Mouse (Mus musculus): ENCODE measurements around the gene Clec4f.
A peak's percentile ranks its signal among the peaks of the same experiment; 100 is the strongest.
"Not testable (repeated sequence)": the region's sequence is repeated elsewhere in the genome, so short reads cannot be mapped to it uniquely, and the experiment has no call there.

Clec4f gene

GRCm38 (mm10) chr6:83656087-83656486 is at the start of gene Clec4f:
TSS of gene Clec4f (minus strand) at chr6:83656187.
- no peak for DNase-seq (ENCODE audit: low spot score in 2 of 2)

GRCm38 (mm10) chr6:83704701-83705100 is 48.7 kb upstream of the Clec4f start:
- no peak for DNase-seq (ENCODE audit: low spot score in 2 of 2)

DNA sequence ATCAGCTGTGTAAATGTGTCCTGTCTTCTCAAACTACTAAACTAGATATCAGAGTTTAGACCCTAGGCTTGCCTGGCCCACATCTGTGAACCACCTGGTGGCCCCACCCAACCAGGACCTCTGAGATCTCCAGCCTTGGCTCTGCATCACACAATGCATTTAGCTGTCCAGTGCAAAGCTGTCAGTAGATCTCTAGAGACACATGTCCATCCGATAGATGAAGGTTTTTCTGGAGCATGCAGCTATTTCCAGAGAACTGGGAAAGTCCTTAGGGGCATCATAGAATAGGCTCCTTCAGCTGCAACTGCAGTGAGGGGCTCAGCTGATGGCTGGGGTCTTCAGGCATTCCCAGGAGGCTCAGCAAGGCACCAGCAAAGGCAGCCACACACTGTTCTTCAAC is 48.3 kb upstream of the Clec4f start:
- DNase-seq (ENCODE audit: low spot score in 2 of 2) = no peak

DNA sequence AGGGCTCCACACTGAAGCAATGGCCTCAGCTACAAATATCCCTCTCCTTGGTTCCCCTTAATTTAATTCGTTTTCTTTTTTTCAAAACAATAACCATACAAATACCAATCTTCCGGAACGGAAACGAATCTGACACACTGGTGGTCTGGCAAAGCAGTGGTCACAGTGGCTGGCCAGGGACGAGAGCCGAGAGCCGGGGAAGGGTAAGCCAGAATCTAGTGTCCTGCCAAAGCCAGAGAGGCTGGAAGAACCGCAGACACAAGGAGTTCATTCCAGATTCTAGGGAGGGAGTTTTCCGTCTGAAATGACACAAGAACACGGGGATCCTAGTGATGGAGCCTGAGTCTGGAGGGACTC is 47.7 kb upstream of the Clec4f start:
- DNase-seq (ENCODE audit: low spot score in 2 of 2) = no peak

DNA sequence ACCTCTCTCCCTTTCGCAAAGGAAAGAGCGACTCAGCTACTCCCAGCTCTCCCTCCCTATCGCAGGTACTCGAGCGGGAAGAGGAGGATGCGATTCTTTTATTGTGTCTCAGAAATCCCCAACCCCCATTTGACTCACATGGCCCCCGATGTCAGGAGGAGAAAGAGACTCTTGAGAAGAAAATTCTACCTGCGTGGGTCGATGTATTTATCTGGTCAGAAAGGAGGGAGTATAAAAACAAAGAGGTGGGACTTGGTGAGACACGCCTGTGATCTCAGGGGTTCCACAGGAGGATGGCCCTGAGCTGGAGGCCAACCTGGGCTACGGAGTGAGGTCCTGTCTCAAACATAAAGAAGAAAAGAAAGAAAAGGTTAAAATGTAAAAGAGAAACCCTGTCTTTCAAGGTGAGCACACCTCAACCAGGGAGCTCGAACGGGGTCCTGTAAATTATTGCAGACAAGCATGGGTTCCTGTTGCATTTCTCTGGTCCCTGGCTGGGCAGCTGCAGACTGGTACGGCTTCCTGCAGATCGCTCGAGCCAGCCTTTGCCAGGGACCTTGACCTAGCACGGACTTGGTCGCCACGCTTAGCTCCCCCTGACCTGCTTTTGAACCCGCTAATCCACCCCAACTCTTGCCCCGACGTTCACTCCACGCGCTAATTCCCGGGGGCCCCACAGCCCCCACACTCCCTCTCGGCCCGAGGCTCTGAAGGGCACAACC is 47.2 kb upstream of the Clec4f start:
- no peak for DNase-seq (ENCODE audit: low spot score in 2 of 2)

GRCm38 (mm10) chr6:83702146-83702999 is 46.4 kb upstream of the Clec4f start:
- DNase-seq (ENCODE audit: low spot score in 2 of 2) = no peak

DNA sequence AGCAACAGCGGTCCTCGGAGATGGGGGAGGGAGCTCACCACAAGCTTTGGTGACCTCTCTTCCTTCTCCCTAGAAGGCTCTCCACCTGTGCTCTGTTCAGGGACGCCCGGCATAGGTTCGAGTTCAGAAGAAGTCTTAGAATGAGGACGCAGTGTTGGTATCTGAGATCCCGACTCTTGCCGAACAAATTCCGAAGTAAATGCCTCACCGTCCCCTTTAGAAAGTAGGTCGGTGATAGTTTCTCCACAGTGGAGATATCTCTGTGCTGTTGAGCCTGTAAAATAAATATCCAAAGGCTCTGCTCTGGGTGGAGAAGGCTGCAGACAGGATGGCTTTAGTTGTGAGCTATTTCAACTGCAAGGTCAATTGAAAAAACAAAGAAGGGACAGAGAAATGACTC is 45.0 kb upstream of the Clec4f start:
- DNase-seq (ENCODE audit: low spot score in 2 of 2) = no peak

- no peak for DNase-seq (ENCODE audit: low spot score in 2 of 2)
Measured at GRCm38 (mm10) chr6:83699971-83700370, 44.0 kb upstream of the Clec4f start.

DNA sequence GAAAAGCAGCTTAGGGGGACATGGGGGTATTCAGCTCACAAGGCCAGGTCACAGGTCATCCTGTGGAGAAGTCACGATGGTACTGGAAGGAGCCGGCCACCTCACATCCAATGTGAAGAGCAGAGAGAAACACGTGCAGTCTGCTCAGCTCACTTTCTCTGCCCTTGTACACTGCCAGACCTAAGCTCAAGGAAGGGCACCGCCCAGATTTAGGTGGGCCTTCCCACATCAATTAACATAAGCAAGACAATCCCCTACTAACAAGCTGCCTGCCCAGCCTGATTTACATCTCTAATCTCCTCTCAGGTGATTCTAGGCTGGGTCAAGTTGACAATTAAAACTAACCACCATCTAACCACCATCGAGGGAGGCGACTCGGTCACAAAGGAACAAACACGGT is 41.9 kb upstream of the Clec4f start:
- no peak for DNase-seq (ENCODE audit: low spot score in 2 of 2)

GRCm38 (mm10) chr6:83696684-83697083 is 40.7 kb upstream of the Clec4f start:
- DNase-seq (ENCODE audit: low spot score in 2 of 2) = no peak

DNA sequence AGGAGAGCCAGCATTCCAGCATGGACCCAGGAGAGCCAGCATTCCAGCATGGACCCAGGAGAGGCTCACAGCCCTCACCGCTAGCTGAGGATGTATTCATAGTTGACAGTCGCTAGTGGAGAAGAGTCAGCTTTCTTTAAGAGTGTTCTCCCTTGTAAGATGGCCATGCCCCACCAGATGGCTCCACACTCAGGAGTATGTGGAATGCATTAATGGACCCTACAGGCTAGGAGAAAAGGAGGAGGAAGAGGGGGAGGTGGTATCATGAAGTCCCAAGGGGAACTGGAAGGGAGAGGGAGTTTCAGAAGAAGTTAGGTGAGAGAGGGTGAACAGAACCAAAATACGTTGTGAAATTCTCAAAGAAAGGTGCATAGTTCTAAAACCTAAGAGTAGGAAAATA is 39.7 kb upstream of the Clec4f start:
- DNase-seq (ENCODE audit: low spot score in 2 of 2) = no peak

DNA sequence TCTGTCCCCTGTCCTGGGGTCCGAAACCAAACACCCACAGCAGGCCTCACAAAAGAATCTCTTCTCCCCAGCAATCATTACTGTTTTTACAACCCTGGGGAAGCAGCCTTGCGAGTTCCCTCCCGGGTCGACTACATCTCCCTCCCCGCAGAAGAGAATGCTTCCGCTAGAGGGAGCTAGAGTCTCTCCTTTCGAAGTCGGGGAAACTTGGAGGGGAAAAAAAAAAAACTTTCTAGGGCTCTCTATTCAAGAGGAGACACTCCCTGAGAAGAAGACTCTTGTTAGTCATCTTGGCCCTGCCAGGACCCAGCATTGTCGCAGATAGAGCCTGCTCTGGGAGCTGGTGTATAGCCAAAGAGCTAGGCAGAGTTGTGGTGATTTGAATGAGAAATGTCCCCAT is 37.8 kb upstream of the Clec4f start:
- DNase-seq (ENCODE audit: low spot score in 2 of 2) = no peak

DNA sequence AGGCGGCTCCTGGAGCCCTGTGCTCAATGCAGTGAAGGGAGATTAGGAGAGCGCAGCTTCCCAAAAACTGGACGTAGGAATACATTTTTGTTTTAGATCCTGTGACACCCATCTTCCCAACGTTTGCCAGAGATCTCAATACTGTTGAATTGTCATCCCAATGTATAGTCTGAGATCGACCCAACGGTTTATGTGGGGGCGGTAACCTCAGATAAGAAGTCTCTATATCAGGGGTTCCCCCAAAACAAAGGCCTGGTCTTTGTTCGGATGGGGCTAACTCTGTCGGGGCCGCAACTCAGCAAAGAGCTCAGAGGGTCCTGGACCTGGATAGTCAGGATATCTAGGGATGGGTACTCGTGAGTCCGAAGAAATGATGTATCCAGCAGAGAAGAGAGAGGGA is 37.0 kb upstream of the Clec4f start:
- DNase-seq (ENCODE audit: low spot score in 2 of 2) = no peak

DNA sequence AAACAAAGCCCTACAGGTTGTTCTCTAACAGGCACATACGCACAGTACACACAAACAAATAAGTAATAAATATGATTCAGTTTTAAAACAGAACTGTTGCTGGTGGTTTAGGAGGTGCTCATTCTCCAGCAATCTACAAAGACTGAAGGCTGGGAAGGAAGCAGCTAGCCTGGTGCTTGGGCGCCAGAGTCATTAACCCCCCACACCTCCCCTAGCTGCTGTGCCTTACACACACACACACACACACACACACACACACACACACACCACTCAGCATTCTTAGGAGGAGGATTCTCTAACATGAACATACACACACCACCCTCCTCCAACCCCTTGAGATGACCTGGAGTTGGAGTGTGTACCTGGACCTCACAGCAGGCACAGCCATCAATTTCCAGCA is 34.9 kb upstream of the Clec4f start:
- DNase-seq (ENCODE audit: low spot score in 2 of 2) = no peak

DNA sequence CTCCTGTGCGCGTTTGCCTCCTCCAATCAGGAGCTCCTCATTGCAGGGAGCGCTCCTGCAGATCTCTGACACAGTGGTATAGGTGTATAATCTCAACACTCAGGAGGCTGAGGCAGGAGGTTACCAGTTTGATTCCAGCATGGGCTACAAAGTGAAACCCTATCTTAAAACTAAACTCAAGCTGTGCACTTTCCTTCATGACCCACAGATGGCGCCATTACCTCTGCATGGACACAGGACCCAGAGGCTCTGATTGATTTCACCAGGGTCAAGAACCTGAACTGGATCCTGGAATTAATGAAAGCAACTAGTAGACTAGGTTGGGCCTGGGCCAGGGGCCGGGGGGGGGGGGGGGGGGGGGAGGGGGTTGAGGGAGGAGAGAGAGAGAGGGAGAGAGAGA is 34.3 kb upstream of the Clec4f start:
- no peak for DNase-seq (ENCODE audit: low spot score in 2 of 2)

GRCm38 (mm10) chr6:83689374-83689773 is 33.4 kb upstream of the Clec4f start:
- no peak for DNase-seq (ENCODE audit: low spot score in 2 of 2)

- no peak for DNase-seq (ENCODE audit: low spot score in 2 of 2)
Measured at GRCm38 (mm10) chr6:83677757-83678156, 21.8 kb upstream of the Clec4f start, which contains the start of gene Cd207. TSS of gene Cd207 (minus strand) at chr6:83677857.

DNA sequence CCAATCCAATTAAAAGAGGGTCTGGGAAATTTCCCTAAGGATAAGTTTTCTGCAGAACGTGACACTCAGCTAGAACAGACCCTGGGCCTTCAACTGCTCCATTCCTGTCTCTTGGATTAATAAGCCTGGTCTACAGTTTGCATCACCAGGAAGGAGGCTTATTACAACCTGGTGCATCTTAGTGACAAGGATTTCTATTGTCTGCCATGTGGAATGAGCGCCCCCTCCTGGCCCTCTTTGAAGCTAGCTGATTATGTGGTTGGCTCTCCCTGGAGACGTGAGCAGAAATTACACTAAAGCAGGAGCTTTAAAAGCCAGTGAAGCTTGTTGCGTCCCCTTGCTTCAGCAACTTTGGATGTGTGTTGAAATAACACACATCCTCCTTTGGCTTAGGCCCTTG is 17.4 kb upstream of the Clec4f start:
- peak; percentile 65 to 74 for DNase-seq (ENCODE audit: low spot score in 2 of 2)

- no peak for DNase-seq (ENCODE audit: low spot score in 2 of 2)
Measured at GRCm38 (mm10) chr6:83665009-83665408, 9.0 kb upstream of the Clec4f start.

DNA sequence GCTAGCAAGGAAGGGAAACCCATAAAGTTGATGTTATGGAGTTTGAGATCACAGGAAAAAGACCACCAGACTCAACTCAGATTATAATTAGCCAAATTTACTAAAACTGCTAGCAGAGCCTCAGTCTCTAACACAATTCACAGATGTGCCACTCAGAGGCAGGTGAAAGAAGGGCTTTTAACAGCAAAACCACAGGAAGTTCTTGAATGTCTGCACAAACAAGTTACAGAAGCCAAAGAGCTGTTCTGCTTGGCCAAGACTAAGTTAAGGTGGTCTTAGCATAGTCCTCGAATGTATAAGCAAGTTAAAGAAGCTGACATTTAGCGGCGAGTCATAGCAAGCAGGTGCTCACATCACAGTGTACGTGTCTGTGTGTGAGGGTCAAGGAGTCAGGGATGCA is 4.8 kb upstream of the Clec4f start:
- no peak for DNase-seq (ENCODE audit: low spot score in 2 of 2)

DNA sequence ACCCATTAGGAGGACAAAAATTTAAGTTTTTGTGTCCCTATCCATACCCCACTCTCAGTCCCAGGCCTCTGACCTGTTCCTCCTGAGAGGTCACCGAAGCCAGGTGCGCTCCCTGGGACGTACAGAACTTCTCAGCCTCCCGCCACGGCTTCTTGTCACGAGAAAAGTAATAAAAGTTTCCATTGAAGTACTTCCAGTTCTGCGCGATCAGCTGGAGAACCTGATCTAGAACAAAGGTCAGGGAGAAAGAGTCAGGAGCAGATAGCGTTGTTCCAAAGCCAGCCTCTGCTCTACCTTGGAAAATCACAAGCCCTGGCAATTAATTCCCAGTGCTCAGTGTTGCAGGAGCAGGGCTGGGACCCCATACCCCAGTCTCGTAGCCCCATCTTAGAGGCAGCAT is 9.3 kb downstream of the Clec4f start:
- no peak for DNase-seq (ENCODE audit: low spot score in 2 of 2)

DNA sequence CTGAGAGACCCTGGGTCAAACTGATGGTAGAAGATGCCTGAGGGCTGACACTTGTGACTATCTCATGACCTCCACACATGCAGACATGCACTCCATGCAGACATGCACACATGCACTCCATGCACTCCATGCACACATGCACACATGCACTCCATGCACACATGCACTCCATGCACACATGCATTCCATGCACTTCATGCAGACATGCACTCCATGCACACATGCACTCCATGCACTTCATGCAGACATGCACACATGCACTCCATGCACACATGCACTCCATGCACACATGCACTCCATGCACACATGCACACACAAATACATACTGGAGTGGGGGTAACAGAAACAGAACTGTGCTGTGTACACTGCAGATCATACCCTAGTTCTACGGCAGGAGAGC is 20.7 kb downstream of the Clec4f start:
- no peak for DNase-seq (ENCODE audit: low spot score in 2 of 2)

DNA sequence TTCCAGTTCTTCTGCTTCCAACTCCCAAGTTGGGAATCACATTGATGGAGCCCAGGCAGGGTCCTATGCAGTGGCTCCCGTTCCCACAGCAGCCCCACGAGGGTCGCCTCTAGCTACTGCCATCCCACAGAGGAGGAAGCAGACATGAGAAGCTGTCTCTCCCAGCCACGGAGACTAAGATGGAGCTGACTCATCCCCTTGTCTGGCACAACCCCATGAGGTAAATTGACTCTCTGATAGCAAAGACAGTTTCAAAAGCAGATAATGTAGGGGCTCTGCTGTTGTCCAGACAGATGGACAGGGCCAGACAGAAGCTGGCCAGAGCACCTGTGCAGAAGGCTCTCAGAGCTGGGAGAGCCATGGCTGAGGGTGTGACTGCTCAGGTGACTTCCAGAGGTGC is 21.4 kb downstream of the Clec4f start:
- DNase-seq (ENCODE audit: low spot score in 2 of 2) = not testable (repeated sequence)

All from frontal cortex, postnatal 25 days (tissue).